Mouse (Mus musculus) right cerebral cortex, postnatal 36 days (tissue): Measurements from ENCODE around the gene Egln2.

Experiments
- DNase-seq, 2 experiments: peaks; one replicate each; pipeline ENCODE4 v3.0.0; 2022; ENCODE audit warnings: low spot score in 2 of 2, mixed read lengths in 1 of 2

The Egln2 gene

GRCm38 (mm10) chr7:27177942-27178323, 11.3 kb upstream of the Egln2 start:
- DNase-seq = no peak

- DNase-seq = no peak
Observed at GRCm38 (mm10) chr7:27174896-27175295, 8.3 kb upstream of the Egln2 start.

- DNase-seq = no peak
Observed at GRCm38 (mm10) chr7:27174496-27174895, 7.9 kb upstream of the Egln2 start.

- no peak for DNase-seq
Observed at GRCm38 (mm10) chr7:27170981-27171380, 4.4 kb upstream of the Egln2 start.

- no peak for DNase-seq
Observed at GRCm38 (mm10) chr7:27168371-27168770, 1.8 kb upstream of the Egln2 start.

- no peak for DNase-seq
Observed at GRCm38 (mm10) chr7:27167475-27168094, 983 bp upstream of the Egln2 start.

GRCm38 (mm10) chr7:27166229-27166613, 381 bp downstream of the Egln2 start:
- DNase-seq = peak; percentile 55 to 67

GRCm38 (mm10) chr7:27165696-27166095, 906 bp downstream of the Egln2 start:
- DNase-seq = no peak

GRCm38 (mm10) chr7:27165007-27165655, 1.5 kb downstream of the Egln2 start:
- DNase-seq = no peak

- DNase-seq = no peak
Observed at GRCm38 (mm10) chr7:27164112-27164947, 2.3 kb downstream of the Egln2 start.

GRCm38 (mm10) chr7:27163450-27163805, 3.2 kb downstream of the Egln2 start:
- DNase-seq = no peak

GRCm38 (mm10) chr7:27162780-27163449, 3.7 kb downstream of the Egln2 start:
- DNase-seq = no peak

- DNase-seq = no peak
Observed at GRCm38 (mm10) chr7:27161744-27162143, 4.9 kb downstream of the Egln2 start.

- no peak for DNase-seq
Observed at GRCm38 (mm10) chr7:27160921-27161320, 5.7 kb downstream of the Egln2 start.

- peak; percentile 86 to 87 for DNase-seq
Observed at GRCm38 (mm10) chr7:27159882-27160281, 6.7 kb downstream of the Egln2 start.

- no peak for DNase-seq
Observed at GRCm38 (mm10) chr7:27159256-27159655, 7.3 kb downstream of the Egln2 start.

GRCm38 (mm10) chr7:27158171-27158570, 8.4 kb downstream of the Egln2 start:
- DNase-seq = no peak

GRCm38 (mm10) chr7:27156005-27156404, 10.6 kb downstream of the Egln2 start:
- peak; percentile 66 to 76 for DNase-seq

- no peak for DNase-seq
Observed at GRCm38 (mm10) chr7:27153205-27153764, 13.3 kb downstream of the Egln2 start, which contains the start of gene Cyp2t4. Gene Cyp2t4 (plus strand): TSS chr7:27153714.

GRCm38 (mm10) chr7:27136410-27136996, 30.1 kb downstream of the Egln2 start:
- DNase-seq = no peak

GRCm38 (mm10) chr7:27133757-27134156, 32.8 kb downstream of the Egln2 start:
- no peak for DNase-seq
